Mouse (Mus musculus) neural tube, embryonic 13.5 days (tissue): Measurements from ENCODE around the gene Retnlb. TPM values are rescaled to one million over a fixed set of nuclear protein-coding genes. Genes with fewer than 3 reads are reported as not detected.

Source experiments
- ATAC-seq: fragments of 200-750 bp; cut with Nextera tagmentation; 2 replicates; pipeline ENCODE4 v1.8.0; 2017; ENCODE audit warnings: low read depth, mild to moderate bottlenecking, moderate TSS enrichment, moderate library complexity
- H3K27ac ChIP-seq: fragments of 300-500 bp; sonication (generic); replicated peaks from 2 replicates; pipeline ENCODE4 v1.5.1; 2015; ENCODE audit warnings: moderate library complexity, mild to moderate bottlenecking, inconsistent platforms
- H3K27me3 ChIP-seq: fragments of 300-500 bp; sonication (generic); 2 replicates; pipeline ENCODE4 v1.6.1; 2015; ENCODE audit warnings: mild to moderate bottlenecking, inconsistent platforms
- H3K36me3 ChIP-seq: fragments of 300-500 bp; sonication (generic); 2 replicates; pipeline ENCODE4 v1.6.1; 2015; ENCODE audit warnings: mild to moderate bottlenecking, inconsistent platforms
- H3K4me1 ChIP-seq: fragments of 300-500 bp; sonication (generic); replicated peaks from 2 replicates; pipeline ENCODE4 v1.6.1; 2015; ENCODE audit warnings: inconsistent platforms
- H3K4me2 ChIP-seq: fragments of 300-500 bp; sonication (generic); 2 replicates; pipeline ENCODE4 v1.6.1; 2015; ENCODE audit warnings: inconsistent platforms, mild to moderate bottlenecking, moderate library complexity
- H3K4me3 ChIP-seq: fragments of 300-500 bp; sonication (generic); 2 replicates; pipeline ENCODE4 v1.5.1; 2015; ENCODE audit warnings: mild to moderate bottlenecking, inconsistent platforms
- H3K9ac ChIP-seq: fragments of 300-500 bp; sonication (generic); 2 replicates; pipeline ENCODE4 v1.6.1; 2015; ENCODE audit warnings: moderate library complexity, mild to moderate bottlenecking, inconsistent platforms
- H3K9me3 ChIP-seq: fragments of 300-500 bp; sonication (generic); 2 replicates; pipeline ENCODE4 v1.6.1; 2016; ENCODE audit warnings: inconsistent platforms
- WGBS: fragments of 180-500 bp; shearing (Covaris S2); methylation state at CpG from one replicate; pipeline ENCODE4 v1.1.7; 2015; 5-methylcytosine and 5-hydroxymethylcytosine counted together
- polyA plus RNA-seq: library from polyadenylated mRNA; unstranded; fragments of >200 nt; fragmentation: Nextera tagmentation; extraction: Ambion mirVana; gene quantifications from 2 replicates; pipeline ENCODE4 v1.2.1, GENCODE M21; 2015

Gene Retnlb
- polyA plus RNA-seq, result not detected in 2 replicates

DNA sequence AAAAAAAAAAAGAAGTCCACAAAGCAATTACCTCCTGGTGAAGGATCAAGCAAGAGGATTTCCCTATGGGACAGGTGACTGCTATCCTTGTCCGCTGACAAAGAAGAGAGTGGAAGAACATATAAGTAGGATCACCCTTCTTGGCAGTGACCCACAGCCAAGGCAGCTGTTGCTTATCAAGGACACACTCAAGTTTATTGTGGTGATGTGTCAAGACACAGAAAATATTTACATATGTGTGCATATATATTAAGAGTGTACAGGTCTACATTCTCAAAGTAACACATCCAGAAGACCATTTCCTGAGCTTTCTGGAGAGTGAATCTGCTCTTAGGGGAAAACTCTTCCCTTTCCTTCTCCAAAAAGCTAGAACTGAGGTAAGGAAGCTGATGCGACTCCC is at the start of gene Retnlb:
Gene Retnlb, plus strand, starts transcription at position 162 of the 400 bp plus-strand sequence.
- no peak for ATAC-seq
- H3K9me3 ChIP-seq, result no peaks in the 10 kb centered on the region
- H3K27me3 ChIP-seq, result no peaks in the 10 kb centered on the region

DNA sequence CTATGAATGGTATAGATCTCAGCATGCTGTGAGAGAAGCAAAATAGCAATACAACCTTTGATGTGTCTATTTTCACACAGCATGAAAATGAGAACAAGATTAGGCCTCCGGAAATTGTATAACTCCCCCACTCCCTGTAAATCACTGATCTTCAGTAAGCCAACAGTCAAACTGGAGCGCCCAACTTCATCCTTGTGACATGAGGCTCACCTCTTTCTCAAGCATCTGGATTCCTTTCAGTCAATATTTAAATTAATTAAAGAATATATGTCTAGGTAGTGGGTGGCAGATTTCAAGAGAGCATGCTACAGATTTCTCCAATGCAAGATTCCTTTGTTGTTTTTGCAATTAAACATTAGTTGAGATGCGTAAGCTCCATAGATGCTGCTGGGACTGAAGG is 47.5 kb upstream of the Retnlb start:
- Histone ChIP-seq H3K9me3 (no peaks in the 10 kb centered on the region), H3K9ac (no peak overlapping the region), H3K27ac (no peak overlapping the region), H3K4me2 (no peak overlapping the region), H3K4me3 (no peak overlapping the region), H3K36me3 (no peaks in the 10 kb centered on the region), H3K27me3 (no peaks in the 10 kb centered on the region), H3K4me1 (no peaks in the 10 kb centered on the region)
- ATAC-seq, result no peak
- 89% methylated on average over 3 of the region's 3 CpGs for WGBS

More for the DNA sequence above, at the start of gene Retnlb:
- 99% methylated on average over 2 of the region's 2 CpGs for WGBS
- Histone ChIP-seq H3K4me2 (no peak within 1 kb of the TSS), H3K9ac (no peak within 1 kb of the TSS), H3K36me3 (no peaks in the 10 kb centered on the region), H3K4me3 (no peak within 1 kb of the TSS), H3K27ac (no peak within 1 kb of the TSS), H3K4me1 (no peaks in the 10 kb centered on the region)

GRCm38 (mm10) chr16:48771971-48772445 is 44.6 kb upstream of the Retnlb start, which contains the start of gene Trat1:
Gene Trat1, minus strand, starts transcription at chr16:48772021.
- Histone ChIP-seq H3K4me2 (no peak within 1 kb of the TSS), H3K9me3 (no peaks in the 10 kb centered on the region), H3K4me3 (no peak within 1 kb of the TSS), H3K27ac (no peak within 1 kb of the TSS), H3K36me3 (no peaks in the 10 kb centered on the region), H3K9ac (no peak within 1 kb of the TSS), H3K4me1 (no peaks in the 10 kb centered on the region), H3K27me3 (no peaks in the 10 kb centered on the region)
- ATAC-seq, result no peak
- WGBS, result 84% methylated on average over 3 of the region's 3 CpGs

GRCm38 (mm10) chr16:48777254-48777653 is 39.4 kb upstream of the Retnlb start:
- WGBS, result 72% methylated on average over 2 of the region's 2 CpGs
- Histone ChIP-seq H3K4me2 (no peak overlapping the region), H3K9ac (no peak overlapping the region), H3K36me3 (no peaks in the 10 kb centered on the region), H3K4me1 (no peaks in the 10 kb centered on the region), H3K27ac (no peak overlapping the region), H3K4me3 (no peak overlapping the region), H3K9me3 (no peaks in the 10 kb centered on the region), H3K27me3 (no peaks in the 10 kb centered on the region)
- no peak for ATAC-seq

DNA sequence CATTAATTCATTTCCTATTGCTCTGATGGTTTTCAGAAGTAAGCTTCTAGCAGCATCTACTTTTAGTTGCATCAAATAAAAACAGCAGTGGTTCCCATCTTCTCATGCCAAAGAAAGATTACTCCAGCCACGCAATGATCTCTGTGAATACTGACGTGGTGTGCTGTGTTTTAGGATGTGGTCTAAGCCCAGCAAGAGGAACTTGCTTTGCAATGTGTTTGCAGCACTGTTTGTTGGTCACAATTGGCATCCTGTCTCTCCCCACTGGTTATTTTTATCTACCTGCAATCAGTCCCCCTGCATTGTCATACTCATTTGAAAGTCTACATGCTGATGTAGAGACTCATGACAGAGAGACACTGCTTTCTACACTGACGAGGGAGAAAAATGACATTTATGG is 30.4 kb upstream of the Retnlb start:
- 82% methylated on average over 3 of the region's 3 CpGs for WGBS
- Histone ChIP-seq H3K9ac (no peak overlapping the region), H3K27me3 (no peaks in the 10 kb centered on the region), H3K27ac (no peak overlapping the region), H3K36me3 (no peaks in the 10 kb centered on the region), H3K9me3 (no peaks in the 10 kb centered on the region), H3K4me1 (no peaks in the 10 kb centered on the region), H3K4me3 (no peak overlapping the region), H3K4me2 (no peak overlapping the region)
- no peak for ATAC-seq

DNA sequence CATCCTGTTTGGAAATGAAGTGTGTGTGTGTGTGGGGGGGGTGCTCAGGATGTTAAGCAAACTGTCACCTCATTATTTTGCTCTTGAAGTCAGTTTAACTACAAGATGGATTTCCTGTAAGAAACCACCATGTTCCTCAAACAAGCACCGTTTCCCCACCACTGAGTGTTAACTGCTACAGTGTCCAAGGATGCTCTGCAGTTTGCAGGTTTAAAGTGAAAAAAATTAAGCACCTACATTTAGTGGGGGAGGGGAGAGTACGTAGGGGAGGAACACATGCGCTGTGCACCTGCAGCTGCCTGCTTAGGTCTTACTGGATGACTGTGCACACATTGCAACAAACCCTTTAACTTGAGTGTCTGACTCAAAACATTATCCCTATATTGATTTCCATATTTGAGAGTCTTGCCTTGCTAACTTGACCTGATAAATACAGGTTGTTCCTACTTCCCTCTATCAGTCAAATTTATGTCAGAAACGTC is 27.9 kb upstream of the Retnlb start:
- no peak overlapping the region for H3K4me3 ChIP-seq
- H3K36me3 ChIP-seq, result no peaks in the 10 kb centered on the region
- no peak overlapping the region for H3K9ac ChIP-seq
- no peaks in the 10 kb centered on the region for H3K9me3 ChIP-seq
- no peak overlapping the region for H3K27ac ChIP-seq
- ATAC-seq, result no peak
- H3K4me2 ChIP-seq, result no peak overlapping the region
- H3K4me1 ChIP-seq, result no peaks in the 10 kb centered on the region
- no peaks in the 10 kb centered on the region for H3K27me3 ChIP-seq
- 80% methylated on average over 4 of the region's 4 CpGs for WGBS

GRCm38 (mm10) chr16:48798285-48798684 is 18.4 kb upstream of the Retnlb start:
- H3K27me3 ChIP-seq, result no peaks in the 10 kb centered on the region
- no peaks in the 10 kb centered on the region for H3K9me3 ChIP-seq
- no peaks in the 10 kb centered on the region for H3K4me1 ChIP-seq
- H3K27ac ChIP-seq, result no peak overlapping the region
- H3K4me3 ChIP-seq, result no peak overlapping the region
- ATAC-seq, result no peak
- no peak overlapping the region for H3K4me2 ChIP-seq
- H3K9ac ChIP-seq, result no peak overlapping the region
- 79% methylated on average over 3 of the region's 3 CpGs for WGBS
- no peaks in the 10 kb centered on the region for H3K36me3 ChIP-seq

DNA sequence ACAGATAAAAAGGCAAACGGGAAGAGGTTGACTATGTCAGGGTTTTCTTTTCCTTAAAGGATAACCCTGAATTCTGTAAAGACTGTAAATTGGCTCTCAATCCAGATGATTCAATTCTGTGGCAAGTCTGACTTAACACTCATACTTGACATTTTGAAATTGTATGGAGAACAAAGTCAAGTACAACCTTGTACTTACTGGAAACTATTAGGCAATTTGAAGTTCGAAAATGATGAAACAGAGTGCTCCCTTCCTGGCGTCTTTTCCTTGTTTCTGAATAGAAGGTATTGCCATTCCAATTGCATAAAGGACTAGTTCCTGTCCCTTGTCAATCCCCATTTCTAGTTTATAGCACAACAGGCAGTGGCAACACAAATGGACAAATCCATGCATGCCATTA is 17.2 kb upstream of the Retnlb start:
- WGBS, result 82% methylated on average over 3 of the region's 3 CpGs
- no peak overlapping the region for H3K4me2 ChIP-seq

DNA sequence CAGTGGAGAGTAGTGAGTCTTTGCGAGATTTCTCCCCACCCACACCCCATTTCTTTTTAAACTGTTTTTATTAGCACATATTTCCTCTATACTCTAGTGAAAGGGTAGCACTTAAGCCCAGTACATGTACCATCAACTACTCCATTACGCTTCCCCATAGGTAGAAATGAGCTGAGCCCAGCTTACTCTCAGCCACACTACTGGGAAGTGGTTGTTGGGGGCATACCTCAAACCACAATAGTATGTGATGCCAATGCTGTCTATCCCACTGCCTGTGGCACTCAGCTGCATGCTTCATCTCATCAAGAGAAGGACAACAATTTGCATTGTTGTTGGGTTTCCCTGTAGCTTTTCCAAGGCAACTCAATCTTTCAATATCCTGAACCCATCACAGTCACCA is 15.8 kb upstream of the Retnlb start:
- 89% methylated on average over 2 of the region's 2 CpGs for WGBS
- H3K4me1 ChIP-seq, result no peaks in the 10 kb centered on the region
- no peaks in the 10 kb centered on the region for H3K36me3 ChIP-seq
- H3K4me2 ChIP-seq, result no peak overlapping the region
- H3K4me3 ChIP-seq, result no peak overlapping the region
- no peak overlapping the region for H3K9ac ChIP-seq
- no peaks in the 10 kb centered on the region for H3K27me3 ChIP-seq
- H3K9me3 ChIP-seq, result no peaks in the 10 kb centered on the region
- ATAC-seq, result no peak
- H3K27ac ChIP-seq, result no peak overlapping the region

More for the DNA sequence above, 17.2 kb upstream of the Retnlb start:
- Histone ChIP-seq H3K9me3 (no peaks in the 10 kb centered on the region), H3K4me3 (no peak overlapping the region), H3K27me3 (no peaks in the 10 kb centered on the region), H3K36me3 (no peaks in the 10 kb centered on the region), H3K4me1 (no peaks in the 10 kb centered on the region), H3K27ac (no peak overlapping the region), H3K9ac (no peak overlapping the region)
- no peak for ATAC-seq

DNA sequence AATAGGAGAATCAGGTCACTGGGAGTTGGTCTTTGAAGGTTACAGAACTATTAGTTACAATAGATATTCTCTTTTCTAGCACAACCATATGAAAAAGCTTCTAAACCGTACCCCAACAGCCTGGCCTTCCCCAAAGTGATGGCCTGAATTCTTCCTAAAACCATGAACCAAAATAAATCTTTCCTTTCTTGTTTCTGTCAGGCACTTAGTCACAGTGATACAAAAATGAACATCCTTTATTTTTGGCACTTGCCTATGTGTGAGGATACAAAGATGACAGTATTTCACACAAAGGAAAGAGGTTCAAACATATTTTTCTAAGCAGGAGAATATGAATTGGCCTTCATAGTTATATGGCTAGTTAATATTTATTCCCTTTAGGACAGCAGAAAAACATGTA is 11.2 kb upstream of the Retnlb start:
- Histone ChIP-seq H3K4me2 (no peak overlapping the region), H3K27me3 (no peaks in the 10 kb centered on the region), H3K36me3 (no peaks in the 10 kb centered on the region), H3K4me1 (no peaks in the 10 kb centered on the region), H3K9me3 (no peaks in the 10 kb centered on the region), H3K27ac (no peak overlapping the region), H3K4me3 (no peak overlapping the region), H3K9ac (no peak overlapping the region)
- ATAC-seq, result no peak
- 77% methylated on average over 1 of the region's 1 CpGs for WGBS

GRCm38 (mm10) chr16:48806521-48806920 is 10.1 kb upstream of the Retnlb start:
- Histone ChIP-seq H3K4me3 (no peak overlapping the region), H3K27ac (no peak overlapping the region), H3K27me3 (no peaks in the 10 kb centered on the region), H3K4me2 (no peak overlapping the region), H3K4me1 (no peaks in the 10 kb centered on the region), H3K9ac (no peak overlapping the region), H3K9me3 (no peaks in the 10 kb centered on the region), H3K36me3 (no peaks in the 10 kb centered on the region)
- no peak for ATAC-seq
- 85% methylated on average over 1 of the region's 1 CpGs for WGBS

GRCm38 (mm10) chr16:48809374-48809773 is 7.3 kb upstream of the Retnlb start:
- H3K4me1 ChIP-seq, result no peaks in the 10 kb centered on the region
- H3K4me3 ChIP-seq, result no peak overlapping the region
- no peaks in the 10 kb centered on the region for H3K27me3 ChIP-seq
- H3K27ac ChIP-seq, result no peak overlapping the region
- H3K36me3 ChIP-seq, result no peaks in the 10 kb centered on the region
- H3K9ac ChIP-seq, result no peak overlapping the region
- no peak overlapping the region for H3K4me2 ChIP-seq
- ATAC-seq, result no peak
- 55% methylated on average over 2 of the region's 2 CpGs for WGBS
- H3K9me3 ChIP-seq, result no peaks in the 10 kb centered on the region

GRCm38 (mm10) chr16:48811881-48812436 is 4.7 kb upstream of the Retnlb start:
- H3K9ac ChIP-seq, result no peak overlapping the region
- no peaks in the 10 kb centered on the region for H3K9me3 ChIP-seq
- no peaks in the 10 kb centered on the region for H3K36me3 ChIP-seq
- H3K4me1 ChIP-seq, result no peaks in the 10 kb centered on the region
- WGBS, result 83% methylated on average over 7 of the region's 7 CpGs
- H3K4me2 ChIP-seq, result no peak overlapping the region
- no peak overlapping the region for H3K4me3 ChIP-seq
- ATAC-seq, result no peak
- no peaks in the 10 kb centered on the region for H3K27me3 ChIP-seq
- no peak overlapping the region for H3K27ac ChIP-seq
